Mouse (Mus musculus): ENCODE measurements around the gene Gpr33. TPM values are rescaled to one million over a fixed set of nuclear protein-coding genes. Genes with fewer than 3 reads are reported as not detected.

The Gpr33 gene
- polyA plus RNA-seq, 1 experiment from 2014 or later, result not detected

- no peaks in the 10 kb centered on the region for H3K27me3 ChIP-seq (replicated peaks; ENCODE audit: control insufficient read depth, insufficient read depth, low read length)
- no peaks in the 10 kb centered on the region; the same call in 1 of the 2 replicates for H3K4me1 ChIP-seq (replicated peaks; ENCODE audit: control insufficient read depth, insufficient read depth, low read length)
- no peaks in the 10 kb centered on the region for H3K9me3 ChIP-seq (ENCODE audit: control insufficient read depth, low read length)
- H3K4me3 ChIP-seq (ENCODE audit: low read depth, low read length), result no peak overlapping the region
- no peak overlapping the region for H3K4me2 ChIP-seq (ENCODE audit: low read length)
- ATAC-seq (replicated peaks; ENCODE audit: low FRiP score, low TSS enrichment, low read depth), result no peak
- 25% methylated on average over 9 of the region's 9 CpGs for WGBS
- no peak overlapping the region for H3K9ac ChIP-seq (ENCODE audit: low read length)
- no peaks in the 10 kb centered on the region for H3K36me3 ChIP-seq (ENCODE audit: control insufficient read depth, insufficient read depth, low read length)
- H3K27ac ChIP-seq (ENCODE audit: low read depth), result no peak overlapping the region
- DNase-seq (ENCODE audit: low spot score), result no peak
Observed at GRCm38 (mm10) chr12:52013274-52013673, 14.6 kb downstream of the Gpr33 start.

- Histone ChIP-seq H3K9me3 (ENCODE audit: control insufficient read depth, low read length) (no peaks in the 10 kb centered on the region), H3K27me3 (replicated peaks; ENCODE audit: control insufficient read depth, insufficient read depth, low read length) (no peaks in the 10 kb centered on the region), H3K36me3 (ENCODE audit: control insufficient read depth, insufficient read depth, low read length) (no peaks in the 10 kb centered on the region), H3K4me1 (replicated peaks; ENCODE audit: control insufficient read depth, insufficient read depth, low read length) (no peaks in the 10 kb centered on the region; the same call in 1 of the 2 replicates), H3K9ac (ENCODE audit: low read length) (no peak overlapping the region), H3K4me3 (ENCODE audit: low read depth, low read length) (no peak overlapping the region), H3K4me2 (ENCODE audit: low read length) (no peak overlapping the region), H3K27ac (ENCODE audit: low read depth) (no peak overlapping the region)
- ATAC-seq (replicated peaks; ENCODE audit: low FRiP score, low TSS enrichment, low read depth) (no peak), DNase-seq (ENCODE audit: low spot score) (no peak)
- WGBS, result 43% methylated on average over 8 of the region's 8 CpGs
Observed at GRCm38 (mm10) chr12:52012159-52012558, 15.7 kb downstream of the Gpr33 start.

GRCm38 (mm10) chr12:52010630-52010961 is 17.3 kb downstream of the Gpr33 start:
- ATAC-seq (replicated peaks; ENCODE audit: low FRiP score, low TSS enrichment, low read depth), result no peak
- Histone ChIP-seq H3K36me3 (ENCODE audit: control insufficient read depth, insufficient read depth, low read length) (no peaks in the 10 kb centered on the region), H3K27me3 (replicated peaks; ENCODE audit: control insufficient read depth, insufficient read depth, low read length) (no peaks in the 10 kb centered on the region), H3K27ac (ENCODE audit: low read depth) (no peak overlapping the region), H3K4me1 (replicated peaks; ENCODE audit: control insufficient read depth, insufficient read depth, low read length) (no peaks in the 10 kb centered on the region; the same call in 1 of the 2 replicates), H3K9me3 (ENCODE audit: control insufficient read depth, low read length) (no peaks in the 10 kb centered on the region), H3K4me3 (ENCODE audit: low read depth, low read length) (no peak overlapping the region), H3K9ac (ENCODE audit: low read length) (no peak overlapping the region), H3K4me2 (ENCODE audit: low read length) (no peak overlapping the region)
- WGBS, result 69% methylated on average over 2 of the region's 2 CpGs
- no peak for DNase-seq (ENCODE audit: low spot score)

- WGBS, result 73% methylated on average over 15 of the region's 15 CpGs
- H3K4me1 ChIP-seq (replicated peaks; ENCODE audit: control insufficient read depth, insufficient read depth, low read length), result no peaks in the 10 kb centered on the region; the same call in 1 of the 2 replicates
- ATAC-seq (replicated peaks; ENCODE audit: low FRiP score, low TSS enrichment, low read depth), result no peak
Observed at GRCm38 (mm10) chr12:52009928-52010629, 17.8 kb downstream of the Gpr33 start.

GRCm38 (mm10) chr12:52006633-52006994 is 21.2 kb downstream of the Gpr33 start:
- Histone ChIP-seq H3K9me3 (ENCODE audit: control insufficient read depth, low read length) (no peaks in the 10 kb centered on the region), H3K4me2 (ENCODE audit: low read length) (peak overlapping the region; percentile 73), H3K36me3 (ENCODE audit: control insufficient read depth, insufficient read depth, low read length) (peaks cover 4% of the 10 kb centered on the region; the same call in 1 of the 2 replicates), H3K27ac (ENCODE audit: low read depth) (no peak overlapping the region), H3K27me3 (replicated peaks; ENCODE audit: control insufficient read depth, insufficient read depth, low read length) (no peaks in the 10 kb centered on the region), H3K4me1 (replicated peaks; ENCODE audit: control insufficient read depth, insufficient read depth, low read length) (no peaks in the 10 kb centered on the region), H3K4me3 (ENCODE audit: low read depth, low read length) (peak overlapping the region; percentile 88), H3K9ac (ENCODE audit: low read length) (no peak overlapping the region)
- ATAC-seq (replicated peaks; ENCODE audit: low FRiP score, low TSS enrichment, low read depth) (peak; percentile 66), DNase-seq (ENCODE audit: low spot score) (no peak)
- WGBS, result 38% methylated on average over 5 of the region's 5 CpGs

More at GRCm38 (mm10) chr12:52009928-52010629, 17.8 kb downstream of the Gpr33 start:
- no peaks in the 10 kb centered on the region for H3K36me3 ChIP-seq (ENCODE audit: control insufficient read depth, insufficient read depth, low read length)
- no peak overlapping the region for H3K9ac ChIP-seq (ENCODE audit: low read length)
- no peak overlapping the region for H3K4me3 ChIP-seq (ENCODE audit: low read depth, low read length)
- H3K9me3 ChIP-seq (ENCODE audit: control insufficient read depth, low read length), result no peaks in the 10 kb centered on the region
- H3K4me2 ChIP-seq (ENCODE audit: low read length), result no peak overlapping the region
- no peaks in the 10 kb centered on the region for H3K27me3 ChIP-seq (replicated peaks; ENCODE audit: control insufficient read depth, insufficient read depth, low read length)
- DNase-seq (ENCODE audit: low spot score), result no peak
- H3K27ac ChIP-seq (ENCODE audit: low read depth), result no peak overlapping the region

- H3K27me3 ChIP-seq (replicated peaks; ENCODE audit: control insufficient read depth, insufficient read depth, low read length), result no peaks in the 10 kb centered on the region
- DNase-seq (ENCODE audit: low spot score) (peak; percentile 96), ATAC-seq (replicated peaks; ENCODE audit: low FRiP score, low TSS enrichment, low read depth) (peak; percentile 98)
- peak within 1 kb of the TSS; percentile 73 for H3K4me2 ChIP-seq (ENCODE audit: low read length)
- H3K4me3 ChIP-seq (ENCODE audit: low read depth, low read length), result peak within 1 kb of the TSS; percentile 88
- no peaks in the 10 kb centered on the region for H3K9me3 ChIP-seq (ENCODE audit: control insufficient read depth, low read length)
- H3K27ac ChIP-seq (ENCODE audit: low read depth), result peak within 1 kb of the TSS; percentile 75
- H3K4me1 ChIP-seq (replicated peaks; ENCODE audit: control insufficient read depth, insufficient read depth, low read length), result no peaks in the 10 kb centered on the region
- WGBS, result 2% methylated on average over 44 of the region's 46 CpGs
- H3K9ac ChIP-seq (ENCODE audit: low read length), result peak within 1 kb of the TSS; percentile 86
- H3K36me3 ChIP-seq (ENCODE audit: control insufficient read depth, insufficient read depth, low read length), result peaks cover 4% of the 10 kb centered on the region; the same call in 1 of the 2 replicates
Observed at GRCm38 (mm10) chr12:52005877-52006632, 21.8 kb downstream of the Gpr33 start, which contains the start of gene Dtd2. Dtd2 (minus strand) TSS chr12:52006501.

- no peak overlapping the region for H3K27ac ChIP-seq (ENCODE audit: low read depth)
- H3K4me1 ChIP-seq (replicated peaks; ENCODE audit: control insufficient read depth, insufficient read depth, low read length), result no peaks in the 10 kb centered on the region
- H3K4me3 ChIP-seq (ENCODE audit: low read depth, low read length), result no peak overlapping the region
- H3K27me3 ChIP-seq (replicated peaks; ENCODE audit: control insufficient read depth, insufficient read depth, low read length), result no peaks in the 10 kb centered on the region
- H3K4me2 ChIP-seq (ENCODE audit: low read length), result no peak overlapping the region
- peaks cover 23% of the 10 kb centered on the region for H3K36me3 ChIP-seq (ENCODE audit: control insufficient read depth, insufficient read depth, low read length)
- no peak overlapping the region for H3K9ac ChIP-seq (ENCODE audit: low read length)
- ATAC-seq (replicated peaks; ENCODE audit: low FRiP score, low TSS enrichment, low read depth) (no peak), DNase-seq (ENCODE audit: low spot score) (no peak)
- 88% methylated on average over 3 of the region's 3 CpGs for WGBS
- no peaks in the 10 kb centered on the region for H3K9me3 ChIP-seq (ENCODE audit: control insufficient read depth, low read length)
Observed at GRCm38 (mm10) chr12:52002746-52003145, 25.1 kb downstream of the Gpr33 start.

GRCm38 (mm10) chr12:52001544-52001943 is 26.3 kb downstream of the Gpr33 start:
- ATAC-seq (replicated peaks; ENCODE audit: low FRiP score, low TSS enrichment, low read depth) (0 out of 2 replicates have a peak, but pooled peaks have one; percentile 16), DNase-seq (ENCODE audit: low spot score) (peak; percentile 61)

More at GRCm38 (mm10) chr12:52001544-52001943, 26.3 kb downstream of the Gpr33 start:
- H3K36me3 ChIP-seq (ENCODE audit: control insufficient read depth, insufficient read depth, low read length), result peaks cover 32% of the 10 kb centered on the region
- 23% methylated on average over 4 of the region's 4 CpGs for WGBS
- H3K27me3 ChIP-seq (replicated peaks; ENCODE audit: control insufficient read depth, insufficient read depth, low read length), result no peaks in the 10 kb centered on the region
- H3K27ac ChIP-seq (ENCODE audit: low read depth), result no peak overlapping the region
- no peak overlapping the region for H3K9ac ChIP-seq (ENCODE audit: low read length)
- H3K4me1 ChIP-seq (replicated peaks; ENCODE audit: control insufficient read depth, insufficient read depth, low read length), result no peaks in the 10 kb centered on the region
- H3K4me3 ChIP-seq (ENCODE audit: low read depth, low read length), result no peak overlapping the region
- no peaks in the 10 kb centered on the region for H3K9me3 ChIP-seq (ENCODE audit: control insufficient read depth, low read length)
- H3K4me2 ChIP-seq (ENCODE audit: low read length), result no peak overlapping the region
